Mouse (Mus musculus) retina, postnatal 1 day (tissue): ENCODE measurements around the gene Ccnc.
A peak's percentile ranks its signal among the peaks of the same experiment; 100 is the strongest.

Experiments used
- DNase-seq: peaks from one replicate; pipeline ENCODE4 v3.0.0-alpha.2; 2012

Ccnc gene

GRCm38 (mm10) chr4:21727615-21728165 is at the start of gene Ccnc:
Gene Ccnc, plus strand, starts transcription at chr4:21727701.
- peak; percentile 95 for DNase-seq

DNA sequence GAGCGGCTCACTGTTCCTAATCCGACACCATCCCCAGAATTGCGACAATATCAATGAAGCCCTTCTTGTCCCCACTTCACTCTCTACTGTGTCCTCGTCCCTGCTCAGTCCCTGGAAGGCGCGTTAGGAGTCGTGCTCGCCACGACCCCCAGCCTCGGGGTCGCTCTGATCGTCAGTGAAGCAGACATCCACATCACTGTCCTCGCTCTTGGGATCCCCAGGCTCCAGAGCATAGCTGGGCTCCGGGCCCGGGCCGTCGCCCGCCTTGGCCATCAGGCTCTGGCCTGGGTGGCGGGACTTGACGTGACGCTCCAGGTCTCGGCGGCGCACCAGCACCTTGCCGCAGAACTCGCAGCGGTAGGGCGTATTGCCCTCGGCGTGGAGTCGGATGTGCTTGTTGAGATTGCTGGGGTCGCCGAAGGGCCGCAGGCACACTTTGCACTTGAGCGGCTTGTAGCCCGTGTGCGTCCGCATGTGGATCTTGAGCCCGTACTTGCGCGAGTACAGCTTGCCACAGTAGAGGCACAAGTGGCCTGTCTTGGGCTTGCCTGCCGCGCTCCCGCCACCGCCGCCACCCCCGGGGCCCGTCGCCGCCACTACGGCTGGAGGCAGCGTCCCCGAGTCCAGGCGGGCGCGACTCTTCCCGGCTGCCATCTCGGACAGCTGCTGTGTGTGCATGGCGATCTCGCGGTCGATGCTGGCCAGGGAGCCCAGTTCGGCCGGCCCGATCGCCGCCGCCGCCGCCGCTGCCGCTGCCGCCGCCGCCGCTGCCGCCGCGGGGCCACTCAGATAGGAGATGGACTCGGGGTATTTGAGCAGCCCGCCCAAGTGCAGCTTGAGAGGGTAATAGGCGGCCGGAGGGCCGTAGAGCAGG is 49.2 kb upstream of the Ccnc start:
- DNase-seq, result peak; percentile 60

- peak; percentile 80 for DNase-seq
Observed at GRCm38 (mm10) chr4:21678975-21679623, 48.4 kb upstream of the Ccnc start.

DNA sequence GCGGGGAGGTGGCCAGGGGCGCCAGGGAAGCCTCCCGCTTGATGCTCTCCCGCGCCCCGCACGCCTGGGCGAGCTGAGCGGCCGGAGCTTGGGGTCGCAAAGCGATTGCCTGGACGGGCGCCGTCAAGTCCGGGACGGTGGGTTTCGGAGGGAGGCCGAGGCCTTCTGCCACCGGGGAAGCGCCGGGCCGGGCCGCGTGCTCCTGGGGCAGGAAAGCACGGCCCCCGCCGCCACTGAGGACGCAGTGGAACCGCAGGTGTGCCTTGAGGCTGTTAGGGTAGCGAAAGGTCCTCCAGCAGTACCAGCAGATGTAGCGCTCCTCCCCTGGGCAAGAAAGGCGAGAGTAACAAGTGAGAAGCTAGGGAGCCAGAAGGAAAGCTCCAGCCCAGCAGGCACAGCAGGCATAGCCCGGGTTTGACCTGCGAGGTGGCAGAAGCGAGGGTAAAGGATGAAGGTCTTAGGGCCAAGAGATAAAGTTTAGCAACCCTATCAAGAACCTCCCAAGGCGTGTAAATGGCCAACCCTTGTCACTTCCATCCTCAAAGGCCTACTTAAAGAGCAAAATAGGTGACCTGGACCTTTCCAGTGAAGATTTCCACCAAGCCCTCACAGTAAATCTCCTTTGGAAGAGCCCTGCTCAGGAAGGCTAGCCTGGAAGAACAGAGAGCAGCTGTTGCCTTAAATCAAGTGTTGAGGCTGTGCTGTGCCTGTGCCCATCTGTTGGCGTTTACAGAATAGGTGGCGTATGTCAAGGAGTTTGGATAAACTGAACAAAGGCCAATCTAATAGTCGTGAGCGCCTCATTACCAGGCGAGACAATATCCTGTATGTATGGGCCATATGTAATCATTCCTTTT is 47.6 kb upstream of the Ccnc start:
- DNase-seq, result peak; percentile 53

- DNase-seq, result no peak
Observed at GRCm38 (mm10) chr4:21680971-21681370, 46.5 kb upstream of the Ccnc start.

GRCm38 (mm10) chr4:21682421-21683150 is 44.9 kb upstream of the Ccnc start:
- no peak for DNase-seq

DNA sequence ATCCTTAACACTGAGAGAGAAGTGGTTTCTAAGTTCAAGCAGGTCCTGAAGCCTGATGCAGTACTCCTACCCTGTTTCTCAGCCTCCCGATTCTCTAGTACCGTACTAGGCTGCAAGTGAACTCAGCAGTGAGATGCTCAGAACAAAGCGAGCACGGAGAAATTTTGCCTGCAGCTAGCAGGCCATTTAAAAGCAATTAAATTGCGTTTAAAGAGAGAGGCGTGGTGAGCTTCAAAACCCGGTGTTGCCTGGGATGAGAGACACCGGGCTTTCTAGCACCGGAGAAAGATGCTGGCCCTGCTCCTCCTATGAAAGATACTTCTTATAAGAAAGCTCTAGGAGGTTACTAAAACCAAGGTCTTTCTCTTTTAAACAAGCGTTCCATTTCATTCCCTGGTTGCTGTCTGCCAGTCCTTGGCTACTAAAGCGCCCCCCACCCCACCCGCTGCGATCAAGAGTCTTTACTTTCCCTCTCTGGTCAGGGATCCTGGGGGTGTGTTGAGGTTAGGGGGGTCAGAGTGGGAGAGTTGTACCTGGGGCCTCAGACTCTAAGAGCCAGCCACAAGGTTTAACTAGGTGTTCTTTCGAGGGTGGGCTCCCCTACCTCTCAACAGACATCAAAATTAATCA is 43.0 kb upstream of the Ccnc start:
- no peak for DNase-seq

DNA sequence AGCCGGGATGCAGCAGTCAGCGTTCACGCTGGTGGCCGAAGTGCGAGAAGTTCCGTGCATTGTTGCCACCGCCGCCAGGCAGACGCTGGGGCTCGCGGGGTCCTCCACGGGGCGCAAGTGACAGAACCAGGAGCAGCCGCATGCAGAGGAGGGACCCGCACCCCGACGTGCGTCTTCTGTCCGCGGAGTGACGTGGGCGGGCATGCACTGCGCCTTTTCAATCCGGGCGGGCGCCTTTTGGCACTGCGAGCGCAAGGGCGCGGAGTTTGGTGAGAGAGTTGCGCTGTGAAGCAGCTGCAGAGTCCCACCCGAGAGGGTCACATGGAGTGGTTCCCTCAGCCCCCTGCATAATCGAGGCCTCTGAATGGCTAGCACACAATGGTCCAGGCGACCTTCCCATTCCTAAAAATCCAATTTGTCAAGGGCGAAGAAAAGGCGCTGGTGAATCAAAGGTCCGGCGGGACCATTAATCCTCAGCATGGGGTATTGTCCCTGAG is 41.9 kb upstream of the Ccnc start, which contains the start of gene Prdm13:
Prdm13 (minus strand) TSS at position 369 of the 497 bp plus-strand sequence.
- DNase-seq, result peak; percentile 75

DNA sequence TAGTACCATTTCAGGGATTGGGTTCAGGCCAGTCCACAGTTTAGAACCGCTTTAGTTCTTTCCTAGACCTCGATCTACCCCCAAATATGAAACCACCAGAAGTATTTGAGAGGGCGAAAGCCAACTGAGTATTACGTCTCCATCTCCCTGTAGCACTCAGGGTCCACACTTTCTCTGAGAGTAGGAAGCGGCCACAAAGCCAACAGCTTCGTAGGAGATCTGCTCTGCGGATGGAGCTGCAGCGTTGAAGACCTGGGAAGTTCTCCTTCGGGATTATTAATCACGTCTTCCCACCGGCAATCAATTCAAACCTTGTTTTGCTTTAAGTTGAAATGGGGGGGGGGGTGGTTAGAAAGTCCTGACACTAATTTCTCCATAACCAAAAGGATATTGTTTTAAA is 41.1 kb upstream of the Ccnc start:
- no peak for DNase-seq

GRCm38 (mm10) chr4:21686934-21687333 is 40.6 kb upstream of the Ccnc start:
- peak; percentile 64 for DNase-seq

GRCm38 (mm10) chr4:21687783-21688702 is 39.5 kb upstream of the Ccnc start:
- peak; percentile 61 for DNase-seq

DNA sequence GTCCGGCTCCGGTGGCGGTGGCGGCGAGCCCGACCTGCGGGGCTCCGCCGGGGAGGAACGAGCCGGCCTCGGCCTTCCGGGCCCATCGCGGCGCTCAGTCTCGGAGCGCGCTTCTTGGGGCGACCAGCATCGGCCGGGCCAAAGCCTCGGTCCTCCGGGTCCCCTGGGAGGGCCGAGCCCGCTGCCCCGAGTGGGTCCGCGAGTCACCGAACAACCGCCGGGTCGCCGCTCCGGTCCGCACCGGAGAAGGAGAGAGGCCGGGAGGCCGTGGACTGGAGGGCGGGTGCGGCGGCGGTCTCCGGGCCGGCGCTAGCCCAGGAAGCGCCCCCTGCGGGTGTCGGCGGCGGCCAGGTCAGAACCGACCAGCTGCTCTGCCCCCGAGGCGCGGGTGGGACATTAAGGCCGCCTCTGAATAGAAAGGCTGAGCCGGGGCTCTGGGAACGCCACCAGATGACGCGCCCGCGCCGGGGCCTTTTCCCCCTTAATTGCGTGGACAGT is 38.7 kb upstream of the Ccnc start:
- peak; percentile 84 for DNase-seq

DNA sequence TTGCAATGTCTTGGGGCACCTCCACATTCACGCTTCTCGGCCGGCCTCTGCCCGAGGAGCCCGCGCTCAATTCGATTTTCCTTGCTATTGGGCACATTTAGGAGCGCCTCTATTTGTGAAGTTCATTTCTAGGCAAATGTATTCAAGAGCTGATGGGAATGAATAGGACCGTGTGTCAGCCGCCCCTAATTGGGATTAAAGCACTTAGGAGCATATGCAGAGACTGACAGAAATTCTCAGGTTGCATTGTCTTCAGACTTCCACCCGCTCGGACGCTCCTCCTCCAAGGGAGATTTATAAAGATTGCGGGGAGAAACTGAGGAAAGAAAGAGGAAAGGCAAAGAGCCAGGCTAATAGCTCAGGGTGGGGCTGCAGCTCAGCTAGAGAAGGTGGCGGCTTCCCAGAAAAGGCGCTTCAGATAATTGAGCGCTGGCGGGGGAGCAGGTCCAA is 38.0 kb upstream of the Ccnc start:
- DNase-seq, result peak; percentile 64

- DNase-seq, result no peak
Observed at GRCm38 (mm10) chr4:21690221-21690620, 37.3 kb upstream of the Ccnc start.

DNA sequence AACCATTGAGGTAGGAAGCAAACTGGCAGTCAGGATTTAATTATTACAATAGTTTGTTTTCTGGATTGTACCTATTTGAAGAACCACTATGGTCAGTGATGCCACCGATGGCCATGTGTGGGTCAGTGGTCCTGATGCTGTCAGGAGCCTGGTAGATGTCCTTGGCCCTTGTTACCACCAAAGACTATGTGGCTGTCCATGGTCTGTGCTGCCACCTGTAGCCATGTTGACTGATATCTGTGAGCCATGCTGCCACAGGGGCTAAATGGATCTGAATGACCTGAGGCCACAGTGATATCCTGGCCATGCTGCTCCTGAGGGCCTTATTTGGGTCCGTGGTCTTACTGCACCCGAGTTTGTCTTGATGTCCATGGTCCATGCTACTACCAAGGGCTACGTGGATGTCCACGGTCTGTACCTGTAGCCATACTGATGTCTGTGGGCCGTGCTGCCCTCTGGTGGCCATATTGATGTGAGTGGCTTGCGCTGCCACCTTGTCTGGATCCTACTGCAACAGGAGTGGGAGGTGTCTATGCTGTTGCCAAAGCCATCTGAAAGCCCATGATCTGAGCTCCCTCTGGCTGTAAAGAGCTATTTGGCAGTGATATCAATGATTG is 31.8 kb upstream of the Ccnc start:
- peak; percentile 67 for DNase-seq

GRCm38 (mm10) chr4:21705046-21705445 is 22.5 kb upstream of the Ccnc start:
- DNase-seq, result no peak

DNA sequence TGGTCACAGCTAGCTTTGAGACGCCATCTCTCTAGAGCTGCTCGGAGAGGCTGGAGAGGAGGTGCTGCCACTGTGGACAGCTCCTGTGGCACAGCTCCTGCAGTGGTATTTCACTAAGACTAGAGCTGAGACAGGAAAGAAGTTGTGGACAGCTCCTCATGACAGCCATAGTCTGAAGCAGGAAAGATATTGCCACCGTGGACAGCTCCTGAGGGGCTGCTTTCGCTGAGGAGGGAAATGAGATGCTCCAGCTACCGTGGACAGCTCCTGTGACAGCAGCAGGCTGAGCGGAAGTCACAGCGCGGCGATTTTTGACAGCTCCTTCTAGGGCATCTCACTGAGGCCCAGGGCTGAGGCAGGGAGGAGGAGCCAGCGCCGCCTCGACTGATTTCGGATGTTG is 15.4 kb upstream of the Ccnc start:
- peak; percentile 87 for DNase-seq

GRCm38 (mm10) chr4:21722752-21723334 is 4.7 kb upstream of the Ccnc start:
- DNase-seq, result no peak
